Mouse (Mus musculus): Measurements from ENCODE around the gene Tmbim4.

DNA sequence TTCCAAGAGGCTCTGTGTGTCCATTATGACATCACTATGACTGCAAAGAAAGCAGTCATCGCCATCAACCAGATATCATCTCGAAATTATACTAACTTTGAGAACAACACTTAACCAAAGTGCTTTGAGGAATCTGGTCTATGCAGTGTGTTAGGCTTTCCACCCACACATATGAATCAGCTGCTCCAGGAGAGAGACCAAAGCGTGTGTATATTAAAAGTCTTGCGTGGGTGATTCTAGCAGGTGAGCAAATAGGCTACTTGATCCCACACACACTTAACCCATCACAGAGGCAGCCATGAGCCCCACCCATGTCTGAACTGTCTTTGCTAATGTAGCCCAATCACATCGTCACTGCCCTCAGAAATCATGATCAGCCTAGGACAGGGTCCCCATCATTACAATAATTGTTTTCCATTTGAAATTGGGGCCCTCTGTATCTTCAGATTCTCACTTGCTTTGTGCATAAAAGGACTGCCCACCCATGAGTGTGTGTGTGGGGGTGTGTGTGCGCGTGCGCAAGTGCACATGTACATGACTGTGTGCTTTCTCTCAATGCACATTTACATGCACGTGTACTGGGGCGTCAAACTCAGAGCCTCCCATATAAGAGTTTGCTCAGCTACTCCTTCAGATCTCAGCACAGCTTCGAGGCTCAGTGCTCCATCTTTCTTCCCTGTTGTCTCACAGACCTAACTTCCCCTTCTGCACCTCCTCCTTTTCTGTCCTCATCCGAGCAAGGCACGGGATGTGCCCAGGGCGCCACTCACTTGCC lies 4.1 kb upstream of the Tmbim4 start:
- TF ChIP-seq CTCF (IDR thresholded peaks at IDR 0.05; ENCODE audit: low read depth) = no peak
- TF ChIP-seq EP300 (IDR thresholded peaks at IDR 0.05; ENCODE audit: low read depth) = no peak
